Mouse (Mus musculus): ENCODE data around the gene H2afx. TPM values are rescaled to one million over a fixed set of nuclear protein-coding genes. Genes with fewer than 3 reads are reported as not detected.
"Not testable (repeated sequence)": the region's sequence is repeated elsewhere in the genome, so short reads cannot be mapped to it uniquely, and the experiment has no call there.

Gene H2afx
- total RNA-seq, 2 experiments from 2014 or later = 69.9 to 74.3 TPM

- no peak for DNase-seq (ENCODE audit: low spot score in 2 of 2)
Observed at GRCm38 (mm10) chr9:44318076-44318825, 16.2 kb upstream of the H2afx start.

GRCm38 (mm10) chr9:44318826-44319095 lies 15.7 kb upstream of the H2afx start:
- no peak for DNase-seq (ENCODE audit: low spot score in 2 of 2)

GRCm38 (mm10) chr9:44319105-44319886 lies 15.2 kb upstream of the H2afx start:
- DNase-seq (ENCODE audit: low spot score in 2 of 2) = peak; percentile 28 to 60

DNA sequence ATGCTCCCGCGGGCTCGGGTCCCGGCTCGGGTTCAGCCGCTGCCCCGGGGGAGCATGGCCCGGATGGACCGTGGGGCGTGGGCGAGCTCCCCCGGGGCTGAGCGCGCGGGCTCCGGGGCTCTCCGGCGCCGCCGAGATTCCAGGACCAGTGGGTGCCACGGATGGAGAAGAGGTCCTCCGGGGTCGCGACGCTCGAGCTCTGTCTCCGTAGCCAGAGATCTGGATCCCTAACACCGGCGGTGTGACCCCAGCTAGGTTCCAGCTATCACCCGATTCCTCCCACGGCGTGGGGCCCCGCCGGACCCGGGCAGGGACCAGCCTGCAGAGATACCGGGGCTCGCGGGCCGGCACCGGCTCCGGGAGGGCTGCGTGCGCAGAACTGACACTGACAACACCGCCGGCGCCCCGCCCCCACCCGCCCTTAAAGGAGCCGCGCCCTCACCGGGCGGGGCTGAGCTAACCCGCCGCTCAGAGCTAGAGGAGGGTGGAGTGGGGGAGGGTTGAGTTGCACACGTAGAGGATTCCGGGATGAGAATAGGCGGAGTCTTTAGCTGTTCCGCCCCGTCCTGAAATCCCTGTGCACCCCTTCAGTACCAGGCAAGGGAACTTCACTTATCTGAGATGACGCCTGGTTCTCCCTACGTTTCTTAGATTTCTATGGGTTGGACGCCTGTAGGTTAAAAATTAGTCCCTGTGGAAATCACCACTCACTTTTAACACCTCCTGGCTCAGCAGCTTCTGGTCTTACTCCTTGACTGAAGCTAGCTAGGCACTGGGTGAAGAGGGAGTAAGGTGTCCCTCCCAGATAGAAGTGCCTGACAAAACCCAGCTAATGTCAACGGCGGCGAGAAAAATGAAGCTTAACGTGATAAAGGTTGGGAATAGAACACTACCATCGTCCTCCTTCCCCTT lies 14.4 kb upstream of the H2afx start, which contains the start of gene C2cd2l:
Gene C2cd2l, minus strand, starts transcription at position 399 of the 912 bp plus-strand sequence.
- DNase-seq (ENCODE audit: low spot score in 2 of 2) = peak; percentile 82 to 90

- DNase-seq (ENCODE audit: low spot score in 2 of 2) = no peak
Observed at GRCm38 (mm10) chr9:44320799-44321133, 13.7 kb upstream of the H2afx start.

DNA sequence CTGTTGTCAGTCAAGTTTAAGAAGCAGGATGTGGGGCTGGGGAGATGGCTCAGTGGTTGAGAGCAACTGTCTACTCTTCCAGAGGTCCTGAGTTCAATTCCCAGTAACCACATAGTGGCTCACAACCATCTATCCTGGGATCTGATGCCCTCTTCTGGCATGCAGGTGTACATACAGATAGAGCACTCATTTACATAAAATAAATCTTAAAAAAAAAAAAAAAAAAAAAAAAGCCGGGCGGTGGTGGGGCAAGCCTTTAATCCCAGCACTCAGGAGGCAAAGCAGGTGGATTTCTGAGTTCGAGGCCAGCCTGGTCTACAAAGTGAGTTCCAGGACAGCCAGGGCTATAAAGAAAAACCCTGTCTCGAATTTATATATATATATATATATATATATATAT lies 10.8 kb upstream of the H2afx start:
- not testable (repeated sequence) for DNase-seq (ENCODE audit: low spot score in 2 of 2)

DNA sequence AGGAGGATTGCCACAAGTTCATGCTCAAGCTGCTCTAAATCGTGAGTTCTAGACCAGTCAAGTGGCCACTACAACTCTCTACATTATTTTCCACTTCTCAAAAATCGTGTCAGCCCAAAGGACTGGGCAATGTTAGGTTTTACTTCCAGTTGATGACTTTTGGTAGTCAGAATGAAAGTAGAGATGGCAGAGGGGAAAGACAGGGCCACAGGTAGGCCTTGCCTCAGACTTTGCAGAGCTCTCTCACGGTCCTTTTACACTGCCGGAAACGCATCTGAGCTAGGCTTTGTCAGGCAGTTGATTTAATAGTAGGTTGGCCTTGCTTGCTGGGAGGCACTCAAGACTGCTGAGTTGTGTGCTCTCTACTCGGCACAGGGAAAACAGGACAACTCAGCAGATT lies 10.3 kb upstream of the H2afx start:
- no peak for DNase-seq (ENCODE audit: low spot score in 2 of 2)

GRCm38 (mm10) chr9:44325032-44325767 lies 9.3 kb upstream of the H2afx start:
- DNase-seq (ENCODE audit: low spot score in 2 of 2) = not testable (repeated sequence)

DNA sequence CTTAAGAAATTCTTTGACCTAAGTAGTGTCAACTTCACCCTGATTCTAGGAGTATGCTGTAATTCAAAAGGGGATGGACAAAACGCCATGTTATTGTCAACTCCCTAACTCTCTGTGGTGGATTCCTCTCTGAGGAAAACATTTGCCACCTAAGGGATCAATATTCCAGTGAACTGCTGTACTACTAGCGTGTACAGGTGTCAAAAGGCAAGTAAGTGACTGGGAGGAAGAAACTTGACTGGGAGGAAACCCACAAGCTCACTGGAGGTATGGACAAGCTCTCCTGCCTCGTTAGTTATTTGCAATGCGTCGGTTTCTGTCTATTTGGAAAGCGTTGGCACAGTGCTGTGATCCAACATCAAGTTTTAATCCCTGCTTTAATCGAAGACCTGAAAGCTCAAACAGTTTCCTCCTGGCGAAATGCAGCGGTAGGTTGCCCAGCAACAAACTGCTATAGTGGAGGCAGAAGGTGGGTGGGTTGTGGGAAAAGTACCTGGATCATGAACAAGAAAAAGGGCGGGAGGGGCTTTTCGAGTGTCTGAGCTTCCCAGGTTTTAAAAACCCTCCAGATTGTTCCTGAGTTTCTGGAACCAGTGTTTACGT lies 8.6 kb upstream of the H2afx start, which contains the start of gene Dpagt1:
Gene Dpagt1, plus strand, starts transcription at position 252 of the 603 bp plus-strand sequence.
- DNase-seq (ENCODE audit: low spot score in 2 of 2) = no peak

- DNase-seq (ENCODE audit: low spot score in 2 of 2) = peak; percentile 76 to 80
Observed at GRCm38 (mm10) chr9:44326371-44327063, 8.0 kb upstream of the H2afx start.

- DNase-seq (ENCODE audit: low spot score in 2 of 2) = no peak
Observed at GRCm38 (mm10) chr9:44327064-44327711, 7.3 kb upstream of the H2afx start.

DNA sequence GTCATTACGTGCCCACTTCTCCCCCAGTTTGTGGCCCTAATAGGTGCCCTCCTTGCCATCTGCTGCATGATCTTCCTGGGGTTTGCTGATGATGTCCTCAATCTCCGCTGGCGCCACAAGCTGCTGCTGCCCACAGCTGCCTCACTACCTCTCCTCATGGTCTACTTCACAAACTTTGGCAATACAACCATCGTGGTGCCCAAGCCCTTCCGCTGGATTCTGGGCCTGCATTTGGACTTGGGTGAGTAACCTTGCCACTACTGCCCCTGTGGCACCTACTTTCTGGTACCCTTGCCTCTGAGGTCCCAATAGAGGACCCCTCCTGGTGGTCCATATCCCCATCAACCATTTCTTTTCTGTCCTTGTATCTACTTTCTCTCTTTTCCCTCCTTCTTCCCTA lies 6.6 kb upstream of the H2afx start:
- DNase-seq (ENCODE audit: low spot score in 2 of 2) = no peak

DNA sequence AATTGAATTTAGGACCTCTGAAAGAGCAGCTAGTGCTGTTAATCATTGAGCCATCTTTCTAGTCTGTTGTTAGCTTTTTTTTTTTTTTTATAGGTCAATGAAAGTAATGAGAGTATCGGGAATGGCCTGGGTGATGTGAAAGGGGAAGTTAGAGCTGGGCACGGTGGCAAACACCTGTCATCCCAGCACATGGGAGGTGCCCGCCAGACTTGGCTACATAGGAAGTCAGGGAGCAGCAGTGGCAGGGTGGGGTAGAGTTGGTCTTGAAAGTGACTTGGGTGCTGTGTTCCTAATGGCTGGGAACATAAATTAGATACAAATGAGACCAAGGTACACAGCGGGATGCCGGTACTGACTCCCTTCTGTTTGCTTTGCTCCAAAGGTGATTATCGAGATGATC lies 3.8 kb upstream of the H2afx start:
- DNase-seq (ENCODE audit: low spot score in 2 of 2) = no peak

- DNase-seq (ENCODE audit: low spot score in 2 of 2) = no peak
Observed at GRCm38 (mm10) chr9:44332918-44333638, 1.4 kb upstream of the H2afx start.

- peak; percentile 29 to 39 for DNase-seq (ENCODE audit: low spot score in 2 of 2)
Observed at GRCm38 (mm10) chr9:44335331-44336092, 1.0 kb downstream of the H2afx start.

- DNase-seq (ENCODE audit: low spot score in 2 of 2) = no peak
Observed at GRCm38 (mm10) chr9:44336093-44336406, 1.6 kb downstream of the H2afx start.

- DNase-seq (ENCODE audit: low spot score in 2 of 2) = not testable (repeated sequence)
Observed at GRCm38 (mm10) chr9:44336513-44336912, 2.0 kb downstream of the H2afx start.

DNA sequence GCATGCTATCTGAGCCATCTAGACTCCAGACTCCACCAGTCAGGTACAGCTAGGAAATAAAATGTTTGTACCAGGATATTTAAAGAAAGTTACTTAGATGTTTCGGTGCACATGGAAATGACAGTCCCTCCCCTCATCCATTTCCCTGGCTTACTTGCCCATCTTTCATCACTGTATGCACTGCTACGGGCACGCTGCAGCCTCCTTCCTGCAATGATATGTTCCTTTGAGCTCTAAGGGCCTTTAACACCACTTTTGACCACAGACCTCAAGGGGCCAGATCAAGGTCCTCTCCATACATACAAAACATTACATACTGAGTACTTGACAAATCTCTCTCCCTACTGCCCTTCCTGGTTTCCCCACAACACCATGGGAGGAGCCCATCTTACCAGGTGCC lies 2.5 kb downstream of the H2afx start:
- DNase-seq (ENCODE audit: low spot score in 2 of 2) = no peak

Measured in layer of hippocampus, postnatal 10 days (tissue).